Mouse (Mus musculus): ENCODE results near the gene Gm14214. TPM values are rescaled to one million over a fixed set of nuclear protein-coding genes. Genes with fewer than 3 reads are reported as not detected.

The Gm14214 gene
- total RNA-seq, 1 experiment, result not detected

DNA sequence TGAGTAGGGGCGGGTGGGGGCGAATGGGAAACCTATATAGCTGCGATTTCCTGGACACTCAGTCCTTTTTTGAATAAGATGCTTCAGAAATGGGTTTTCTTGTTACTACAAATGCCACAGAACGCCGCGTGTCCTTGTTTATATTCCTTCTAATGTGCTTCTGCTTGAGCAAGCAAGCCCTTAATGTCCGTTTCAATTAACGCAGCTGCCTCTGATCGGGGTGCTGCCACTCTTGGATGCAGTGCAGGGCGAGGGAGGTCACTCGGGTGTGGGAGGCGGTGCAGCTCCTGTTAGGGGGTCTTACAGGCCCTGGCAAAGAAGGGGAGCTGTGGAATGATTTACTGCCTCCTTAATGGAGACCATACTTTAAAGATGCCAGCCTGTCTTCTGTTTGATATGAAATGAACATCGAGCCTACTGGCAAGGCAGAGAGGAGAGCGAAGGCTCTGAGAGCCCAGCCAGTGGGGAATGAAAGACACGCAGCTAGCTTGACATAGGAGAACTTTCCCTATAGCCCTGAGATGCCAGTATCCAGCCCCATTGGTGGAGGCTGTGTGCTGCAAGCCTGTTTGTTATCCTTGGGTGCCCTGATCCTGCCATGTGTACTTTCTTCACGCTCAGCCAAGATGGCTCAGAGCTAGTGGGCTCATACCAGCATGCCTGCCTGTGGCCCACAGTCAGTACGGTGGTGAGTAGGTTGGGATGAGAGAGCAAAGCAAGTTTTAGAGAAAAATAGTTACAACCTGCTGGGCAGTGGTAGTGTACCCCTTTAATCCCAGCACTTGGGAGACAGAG is 13.2 kb upstream of the Gm14214 start:
- Histone ChIP-seq H3K9me3 (ENCODE audit: control insufficient read depth, insufficient read depth, low read depth, low read length) (no peaks in the 10 kb centered on the region), H3K9ac (ENCODE audit: insufficient read depth, low read depth, low read length, poor library complexity, severe bottlenecking) (no peak overlapping the region), H3K4me1 (ENCODE audit: control insufficient read depth in 2 of 2, insufficient read depth in 2 of 2, low read length in 2 of 2, poor library complexity in 1 of 2) (peaks cover 2 to 10% of the 10 kb centered on the region in 2 experiments; a peak in 1 of 4 replicates), H3K36me3 (ENCODE audit: control insufficient read depth, insufficient read depth, low read length, poor library complexity, severe bottlenecking) (no peaks in the 10 kb centered on the region), H3K4me3 (ENCODE audit: insufficient read depth in 1 of 2, low read depth in 1 of 2, low read length in 2 of 2, poor library complexity in 1 of 2, severe bottlenecking in 1 of 2) (no peak overlapping the region), H3K27ac (ENCODE audit: insufficient read depth, low read depth, low read length, poor library complexity, severe bottlenecking) (no peak overlapping the region)
- in situ Hi-C loops (cut with MboI; ENCODE audit: low sequenced_read_pairs in 2 of 2, unreplicated experiment in 2 of 2), result no loop called here
- no peak for TF ChIP-seq ZNF384 (IDR thresholded peaks at IDR 0.05; ENCODE audit: low read depth, low read length)
- TF ChIP-seq CHD2 (IDR thresholded peaks at IDR 0.05; ENCODE audit: low read depth, low read length), result no peak
- TF ChIP-seq ZC3H11A (IDR thresholded peaks at IDR 0.05; ENCODE audit: borderline replicate concordance, low read depth, low read length), result no peak
- TF ChIP-seq MAFK (IDR thresholded peaks at IDR 0.05; ENCODE audit: insufficient read depth, low read depth, low read length), result no peak
- TF ChIP-seq HCFC1 (IDR thresholded peaks at IDR 0.05; ENCODE audit: borderline replicate concordance, insufficient read depth, low read length), result no peak
- no peak for DNase-seq (ENCODE audit: low read depth, low spot score)

DNA sequence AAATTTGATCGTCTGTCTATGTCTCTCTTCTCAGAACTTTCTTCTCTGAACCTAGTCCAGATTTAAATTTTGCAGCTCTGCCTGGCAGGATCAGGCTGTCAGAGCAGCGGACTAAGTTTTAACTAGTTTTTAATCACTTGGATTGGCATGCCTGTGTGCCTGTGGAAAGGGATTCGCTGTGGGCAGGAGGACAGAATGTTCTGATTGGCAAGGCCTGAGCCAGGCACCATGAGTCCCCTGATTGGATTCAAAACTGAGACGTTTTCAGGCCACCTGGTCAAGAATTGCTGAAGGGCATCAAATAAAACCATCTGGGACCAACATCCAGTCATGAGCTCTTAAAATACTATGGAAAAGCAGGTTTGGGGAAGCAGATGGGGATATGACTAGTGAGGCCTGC is 12.5 kb upstream of the Gm14214 start:
- TF ChIP-seq HCFC1 (IDR thresholded peaks at IDR 0.05; ENCODE audit: borderline replicate concordance, insufficient read depth, low read length), result no peak
- no peak for TF ChIP-seq MAFK (IDR thresholded peaks at IDR 0.05; ENCODE audit: insufficient read depth, low read depth, low read length)
- no peak for TF ChIP-seq ZNF384 (IDR thresholded peaks at IDR 0.05; ENCODE audit: low read depth, low read length)
- TF ChIP-seq CHD2 (IDR thresholded peaks at IDR 0.05; ENCODE audit: low read depth, low read length), result no peak
- TF ChIP-seq ZC3H11A (IDR thresholded peaks at IDR 0.05; ENCODE audit: borderline replicate concordance, low read depth, low read length), result no peak

DNA sequence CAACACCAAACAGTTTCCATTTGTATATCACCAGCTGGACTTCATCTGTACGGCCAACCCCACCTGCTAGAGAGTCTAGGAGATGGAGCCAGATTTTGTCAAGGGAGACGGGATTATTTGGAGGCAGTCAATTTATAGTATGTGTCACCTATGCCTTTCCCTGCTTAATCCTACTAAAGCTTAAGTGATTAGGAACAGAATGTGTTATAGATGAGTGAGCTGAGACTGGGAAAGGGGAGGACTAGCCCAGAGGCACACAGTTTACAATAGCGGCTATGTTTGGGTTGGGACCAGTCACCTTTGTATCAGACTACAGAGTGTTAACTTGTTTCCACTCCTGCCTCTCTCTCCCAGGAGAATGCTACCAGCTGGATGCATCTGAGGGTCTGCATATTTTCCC is 9.8 kb upstream of the Gm14214 start:
- Histone ChIP-seq H3K9me3 (ENCODE audit: control insufficient read depth, insufficient read depth, low read depth, low read length) (no peaks in the 10 kb centered on the region), H3K9ac (ENCODE audit: insufficient read depth, low read depth, low read length, poor library complexity, severe bottlenecking) (no peak overlapping the region), H3K27ac (ENCODE audit: insufficient read depth, low read depth, low read length, poor library complexity, severe bottlenecking) (no peak overlapping the region), H3K4me3 (ENCODE audit: insufficient read depth in 1 of 2, low read depth in 1 of 2, low read length in 2 of 2, poor library complexity in 1 of 2, severe bottlenecking in 1 of 2) (no peak overlapping the region), H3K4me1 (ENCODE audit: control insufficient read depth in 2 of 2, insufficient read depth in 2 of 2, low read length in 2 of 2, poor library complexity in 1 of 2) (no peaks in the 10 kb centered on the region), H3K36me3 (ENCODE audit: control insufficient read depth, insufficient read depth, low read length, poor library complexity, severe bottlenecking) (no peaks in the 10 kb centered on the region)
- TF ChIP-seq ZC3H11A (IDR thresholded peaks at IDR 0.05; ENCODE audit: borderline replicate concordance, low read depth, low read length), result no peak
- TF ChIP-seq HCFC1 (IDR thresholded peaks at IDR 0.05; ENCODE audit: borderline replicate concordance, insufficient read depth, low read length), result no peak
- TF ChIP-seq ZNF384 (IDR thresholded peaks at IDR 0.05; ENCODE audit: low read depth, low read length), result no peak
- no peak for TF ChIP-seq MAFK (IDR thresholded peaks at IDR 0.05; ENCODE audit: insufficient read depth, low read depth, low read length)
- TF ChIP-seq CHD2 (IDR thresholded peaks at IDR 0.05; ENCODE audit: low read depth, low read length), result no peak
- in situ Hi-C loops (cut with MboI; ENCODE audit: low sequenced_read_pairs in 2 of 2, unreplicated experiment in 2 of 2), result no loop called here
- DNase-seq (ENCODE audit: low read depth, low spot score), result no peak

More for the DNA sequence above, 12.5 kb upstream of the Gm14214 start:
- no peak for DNase-seq (ENCODE audit: low read depth, low spot score)
- Histone ChIP-seq H3K4me1 (ENCODE audit: control insufficient read depth in 2 of 2, insufficient read depth in 2 of 2, low read length in 2 of 2, poor library complexity in 1 of 2) (peaks cover 2 to 10% of the 10 kb centered on the region in 2 experiments; a peak in 1 of 4 replicates), H3K9ac (ENCODE audit: insufficient read depth, low read depth, low read length, poor library complexity, severe bottlenecking) (no peak overlapping the region), H3K36me3 (ENCODE audit: control insufficient read depth, insufficient read depth, low read length, poor library complexity, severe bottlenecking) (no peaks in the 10 kb centered on the region), H3K27ac (ENCODE audit: insufficient read depth, low read depth, low read length, poor library complexity, severe bottlenecking) (no peak overlapping the region), H3K4me3 (ENCODE audit: insufficient read depth in 1 of 2, low read depth in 1 of 2, low read length in 2 of 2, poor library complexity in 1 of 2, severe bottlenecking in 1 of 2) (no peak overlapping the region), H3K9me3 (ENCODE audit: control insufficient read depth, insufficient read depth, low read depth, low read length) (no peaks in the 10 kb centered on the region)
- in situ Hi-C loops (cut with MboI; ENCODE audit: low sequenced_read_pairs in 2 of 2, unreplicated experiment in 2 of 2), result no loop called here

DNA sequence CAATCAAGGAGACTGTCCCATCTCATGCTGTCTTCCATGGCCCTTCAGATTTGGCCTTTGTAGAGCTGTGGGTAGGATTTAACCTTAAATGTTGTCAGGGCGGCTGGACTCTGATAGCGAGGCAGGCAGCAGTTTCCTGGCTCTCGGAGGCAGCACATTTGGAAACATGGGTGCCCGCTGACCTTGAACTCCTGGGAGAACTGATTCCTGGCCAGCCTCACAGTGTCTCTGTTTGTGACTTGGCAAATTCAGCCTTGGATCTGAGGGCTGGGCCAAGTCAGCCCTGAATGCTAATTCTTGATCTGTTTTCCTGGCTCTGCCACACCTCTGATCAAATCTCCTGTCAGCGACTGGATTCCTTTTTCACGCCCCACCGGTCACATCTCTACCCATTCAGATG is 6.7 kb upstream of the Gm14214 start:
- in situ Hi-C loops (cut with MboI; ENCODE audit: low sequenced_read_pairs in 2 of 2, unreplicated experiment in 2 of 2), result no loop called here
- Histone ChIP-seq H3K36me3 (ENCODE audit: control insufficient read depth, insufficient read depth, low read length, poor library complexity, severe bottlenecking) (no peaks in the 10 kb centered on the region), H3K4me1 (ENCODE audit: control insufficient read depth in 2 of 2, insufficient read depth in 2 of 2, low read length in 2 of 2, poor library complexity in 1 of 2) (no peaks in the 10 kb centered on the region), H3K9me3 (ENCODE audit: control insufficient read depth, insufficient read depth, low read depth, low read length) (no peaks in the 10 kb centered on the region), H3K4me3 (ENCODE audit: insufficient read depth in 1 of 2, low read depth in 1 of 2, low read length in 2 of 2, poor library complexity in 1 of 2, severe bottlenecking in 1 of 2) (no peak overlapping the region), H3K9ac (ENCODE audit: insufficient read depth, low read depth, low read length, poor library complexity, severe bottlenecking) (no peak overlapping the region), H3K27ac (ENCODE audit: insufficient read depth, low read depth, low read length, poor library complexity, severe bottlenecking) (no peak overlapping the region)
- TF ChIP-seq MAFK (IDR thresholded peaks at IDR 0.05; ENCODE audit: insufficient read depth, low read depth, low read length) (no peak), ZNF384 (IDR thresholded peaks at IDR 0.05; ENCODE audit: low read depth, low read length) (no peak), ZC3H11A (IDR thresholded peaks at IDR 0.05; ENCODE audit: borderline replicate concordance, low read depth, low read length) (no peak), CHD2 (IDR thresholded peaks at IDR 0.05; ENCODE audit: low read depth, low read length) (no peak), HCFC1 (IDR thresholded peaks at IDR 0.05; ENCODE audit: borderline replicate concordance, insufficient read depth, low read length) (no peak)
- no peak for DNase-seq (ENCODE audit: low read depth, low spot score)

All from ES-E14 (cell line).